Mouse (Mus musculus) bone marrow macrophage, adult 2 months (primary cell): Measurements from ENCODE around the gene Strn.

ENCODE experiments used
- CTCF ChIP-seq: IDR thresholded peaks from 2 replicates; pipeline ENCODE4 v1.5.1; 2012; ENCODE audit warnings: low read depth, mild to moderate bottlenecking, low read length, moderate library complexity
- POLR2A ChIP-seq: IDR thresholded peaks from 2 replicates; pipeline ENCODE4 v1.6.1; 2012; ENCODE audit warnings: mild to moderate bottlenecking, low read depth, low read length, borderline replicate concordance

- TF ChIP-seq CTCF (no peak), POLR2A (no peak)
Measured at GRCm38 (mm10) chr17:78748440-78748839, 11.4 kb upstream of the Strn start.
